ENCODE assay signal across 8 mouse cellular contexts in genomic region chr4:139967475-139967891, GRCm38 (mm10). TPM values are rescaled to one million over a fixed set of nuclear protein-coding genes. Genes with fewer than 3 reads are reported as not detected.
A peak's percentile ranks its signal among the peaks of the same experiment; 100 is the strongest.
DNase-seq lines count a peak whose midpoint lies in the region; ATAC-seq and TF ChIP-seq lines count a peak whose summit lies in the region.

No protein-coding gene starts in this region.

- no peak for TF ChIP-seq CTCF in layer of hippocampus, adult 2 months (conservative IDR thresholded peaks at IDR 0.05)

- H3K4me1 ChIP-seq in limb, embryonic 10.5 days = peaks cover 20% of the 10 kb centered on the region

- peaks cover 24% of the 10 kb centered on the region for H3K27me3 ChIP-seq in limb, embryonic 10.5 days (ENCODE audit: low read depth, poor library complexity, severe bottlenecking)

- H3K36me3 ChIP-seq in limb, embryonic 10.5 days = no peaks in the 10 kb centered on the region

- intact Hi-C loops in heart, postnatal 10 days (cut with DNase I) = no loop called here

- no peaks in the 10 kb centered on the region for H3K9me3 ChIP-seq in limb, embryonic 10.5 days (replicated peaks)

- ATAC-seq in cerebellum, adult (ENCODE audit: insufficient number of reproducible peaks, low FRiP score, low TSS enrichment) = no peak

- WGBS in limb, embryonic 10.5 days = 25% methylated on average over 10 of the region's 10 CpGs

- peak overlapping the region; percentile 36 for H3K4me3 ChIP-seq in layer of hippocampus, adult 2 months
- no peak overlapping the region for H3K4me3 ChIP-seq in limb, embryonic 10.5 days

- DNase-seq in layer of hippocampus, adult 2 months (ENCODE audit: low spot score in 2 of 2) = peak in 1 of 2 experiments; percentile 15
- no peak for DNase-seq in layer of hippocampus, postnatal 25 days (ENCODE audit: extremely low spot score in 1 of 2, low spot score in 1 of 2)
- DNase-seq in brain, adult 2 months (ENCODE audit: low read depth, low spot score) = peak; percentile 9
- DNase-seq in heart, postnatal 10 days = peak; percentile 66 to 76
- DNase-seq in limb, embryonic 10.5 days (ENCODE audit: low spot score) = no peak
- peak; percentile 52 for DNase-seq in ovary, postnatal 36 days (ENCODE audit: low spot score)
- DNase-seq in left cerebral cortex, adult 9 months (ENCODE audit: low spot score in 2 of 2) = no peak

- peak overlapping the region; percentile 79 for H3K27ac ChIP-seq in layer of hippocampus, adult 2 months
- H3K27ac ChIP-seq in limb, embryonic 10.5 days = peak overlapping the region; percentile 26; the same call in 1 of the 2 replicates

RNA-seq across cellular contexts. Expression of gene Klhdc7a, which starts 0.3 kb away (rescaled TPM):
- total RNA-seq in layer of hippocampus, adult 2 months (2021) = 1 to 10 TPM; 9.3 to 9.6 TPM
- 1 to 10 TPM; 8.1 to 9.8 TPM for total RNA-seq in layer of hippocampus, postnatal 25 days (2021)
- 1 to 10 TPM in 1 of 2 experiments, under 1 TPM in 1; 0.81 to 1.9 TPM for total RNA-seq in heart, postnatal 10 days (2021)
- polyA plus RNA-seq in limb, embryonic 10.5 days (2016; fragmentation: Nextera tagmentation; extraction: Ambion mirVana) = 0.11 and 0.19 TPM in 2 replicates

Comparison
In these comparisons a context has a peak if more than half of its experiments do, and no peak if none do; other contexts are left out.
1. DNase-seq: peak in brain, adult 2 months (single experiment), heart, postnatal 10 days (2 of 2) and ovary, postnatal 36 days (single experiment); none in layer of hippocampus, postnatal 25 days (0 of 2), limb, embryonic 10.5 days (single experiment) and left cerebral cortex, adult 9 months (0 of 2).